Mouse (Mus musculus): ENCODE data around the gene Tab1. TPM values are rescaled to one million over a fixed set of nuclear protein-coding genes. Genes with fewer than 3 reads are reported as not detected.
"Not testable (repeated sequence)": the region's sequence is repeated elsewhere in the genome, so short reads cannot be mapped to it uniquely, and the experiment has no call there.

Tab1 gene
- polyA plus RNA-seq, 1 experiment from 2014 or later = 35.7 TPM

DNA sequence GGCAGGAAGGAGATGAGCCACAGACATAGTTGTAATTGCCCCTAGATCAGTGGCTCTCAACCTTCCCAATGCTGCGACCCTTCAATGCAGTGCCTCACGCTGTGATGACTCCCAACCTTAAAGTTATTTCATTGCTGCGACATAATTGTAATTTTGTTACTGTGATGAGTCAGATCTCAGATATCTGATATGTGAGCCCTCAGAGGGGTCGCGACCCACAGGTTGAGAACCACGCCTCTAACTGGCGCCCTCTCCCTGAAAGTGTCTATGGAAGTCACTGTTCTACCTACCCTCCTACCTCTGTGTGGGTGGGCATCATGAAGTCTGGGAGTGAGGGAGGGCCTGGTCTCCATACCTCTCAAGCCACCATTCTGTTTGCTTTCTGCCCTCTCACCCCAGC is 18.5 kb upstream of the Tab1 start:
- no peak overlapping the region for H3K4me3 ChIP-seq (ENCODE audit: low read depth, low read length)
- no peaks in the 10 kb centered on the region for H3K27me3 ChIP-seq (ENCODE audit: control insufficient read depth, insufficient read depth, low read length)
- no peak overlapping the region for H3K4me2 ChIP-seq (ENCODE audit: low read depth)
- no peak overlapping the region for H3K27ac ChIP-seq (ENCODE audit: low read depth, low read length)
- no peaks in the 10 kb centered on the region for H3K9me3 ChIP-seq (ENCODE audit: control insufficient read depth, low read length)
- H3K4me1 ChIP-seq (ENCODE audit: control insufficient read depth, insufficient read depth, low read length) = no peaks in the 10 kb centered on the region
- DNase-seq (ENCODE audit: low spot score) (no peak), ATAC-seq (ENCODE audit: insufficient read depth, low FRiP score, low TSS enrichment) (no peak)
- no peak overlapping the region for H3K9ac ChIP-seq (ENCODE audit: low read length)
- WGBS = 89% methylated on average over 7 of the region's 7 CpGs
- no peaks in the 10 kb centered on the region for H3K36me3 ChIP-seq (ENCODE audit: control insufficient read depth, insufficient read depth, low read length)

DNA sequence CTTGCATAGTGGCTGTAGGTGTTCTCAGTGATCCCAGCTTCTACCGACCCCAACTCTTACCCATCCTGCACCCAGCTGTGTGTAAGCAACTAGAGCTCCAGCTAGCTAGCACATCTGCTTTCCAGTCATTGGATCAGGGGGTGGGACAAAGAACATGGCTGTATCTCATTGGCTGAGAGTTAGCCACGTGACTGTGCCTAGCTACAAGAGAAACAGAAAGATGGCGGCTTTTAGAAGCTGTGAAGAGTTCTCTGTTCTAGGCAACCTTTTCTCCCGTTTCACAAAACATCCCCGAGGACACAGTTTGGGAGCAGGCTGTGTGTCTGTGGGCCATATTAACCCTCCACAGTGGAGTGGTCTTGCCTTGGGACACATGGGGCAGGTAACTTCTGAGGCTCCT is 17.7 kb upstream of the Tab1 start:
- ATAC-seq (ENCODE audit: insufficient read depth, low FRiP score, low TSS enrichment) (no peak), DNase-seq (ENCODE audit: low spot score) (no peak)
- Histone ChIP-seq H3K27ac (ENCODE audit: low read depth, low read length) (no peak overlapping the region), H3K36me3 (ENCODE audit: control insufficient read depth, insufficient read depth, low read length) (no peaks in the 10 kb centered on the region), H3K4me1 (ENCODE audit: control insufficient read depth, insufficient read depth, low read length) (no peaks in the 10 kb centered on the region), H3K4me3 (ENCODE audit: low read depth, low read length) (no peak overlapping the region), H3K9ac (ENCODE audit: low read length) (no peak overlapping the region), H3K4me2 (ENCODE audit: low read depth) (no peak overlapping the region), H3K27me3 (ENCODE audit: control insufficient read depth, insufficient read depth, low read length) (no peaks in the 10 kb centered on the region), H3K9me3 (ENCODE audit: control insufficient read depth, low read length) (no peaks in the 10 kb centered on the region)
- WGBS = 58% methylated on average over 5 of the region's 5 CpGs

DNA sequence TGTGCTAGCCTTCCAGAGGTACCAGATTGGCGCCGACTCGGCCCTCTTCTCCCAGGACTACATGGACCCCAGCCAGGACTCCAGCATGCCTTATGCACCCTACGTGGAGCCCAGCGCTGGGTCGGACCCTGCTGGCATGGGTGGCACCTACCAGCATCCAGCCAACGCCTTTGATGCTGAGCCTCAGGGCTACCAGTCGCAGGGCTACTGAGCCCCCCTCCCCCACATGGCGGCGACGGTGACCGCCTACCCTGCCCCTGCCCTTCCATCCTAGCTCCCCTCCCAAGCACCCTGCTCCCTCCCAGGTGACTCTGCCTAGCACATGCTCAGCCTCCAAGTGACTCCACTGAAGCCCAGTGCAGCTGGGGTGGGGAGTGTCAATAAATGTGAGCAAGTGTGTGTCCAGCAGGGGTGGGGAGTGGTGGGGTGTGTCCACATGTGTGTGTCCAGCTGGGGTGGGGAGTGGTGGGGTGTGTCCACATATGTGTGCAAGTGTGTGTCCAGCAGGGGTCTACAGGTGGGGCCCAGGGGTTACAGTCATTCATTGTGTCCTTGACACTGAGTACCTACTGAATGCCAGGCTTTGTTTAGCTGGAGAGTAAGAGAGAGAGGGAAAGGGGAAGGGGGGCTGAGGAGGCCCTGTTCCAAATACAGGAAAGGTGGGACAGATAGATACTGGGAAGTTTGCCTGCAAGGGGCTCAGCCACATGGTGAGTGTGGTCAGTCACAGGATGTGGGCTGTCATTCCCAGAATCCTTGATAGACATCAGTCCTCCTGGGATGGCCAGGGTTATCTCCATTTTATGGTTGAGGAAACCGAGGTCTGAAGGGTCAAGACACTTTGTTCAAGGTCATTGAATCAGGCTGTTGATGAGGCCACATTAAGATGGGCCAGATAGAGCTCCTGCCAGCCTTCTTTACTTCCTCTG is 16.8 kb upstream of the Tab1 start:
- Histone ChIP-seq H3K4me1 (ENCODE audit: control insufficient read depth, insufficient read depth, low read length) (no peaks in the 10 kb centered on the region), H3K4me2 (ENCODE audit: low read depth) (no peak overlapping the region), H3K9ac (ENCODE audit: low read length) (no peak overlapping the region), H3K36me3 (ENCODE audit: control insufficient read depth, insufficient read depth, low read length) (no peaks in the 10 kb centered on the region), H3K27me3 (ENCODE audit: control insufficient read depth, insufficient read depth, low read length) (no peaks in the 10 kb centered on the region), H3K9me3 (ENCODE audit: control insufficient read depth, low read length) (no peaks in the 10 kb centered on the region), H3K27ac (ENCODE audit: low read depth, low read length) (no peak overlapping the region), H3K4me3 (ENCODE audit: low read depth, low read length) (no peak overlapping the region)
- DNase-seq (ENCODE audit: low spot score) = no peak
- 81% methylated on average over 13 of the region's 13 CpGs for WGBS
- ATAC-seq (ENCODE audit: insufficient read depth, low FRiP score, low TSS enrichment) = no peak

DNA sequence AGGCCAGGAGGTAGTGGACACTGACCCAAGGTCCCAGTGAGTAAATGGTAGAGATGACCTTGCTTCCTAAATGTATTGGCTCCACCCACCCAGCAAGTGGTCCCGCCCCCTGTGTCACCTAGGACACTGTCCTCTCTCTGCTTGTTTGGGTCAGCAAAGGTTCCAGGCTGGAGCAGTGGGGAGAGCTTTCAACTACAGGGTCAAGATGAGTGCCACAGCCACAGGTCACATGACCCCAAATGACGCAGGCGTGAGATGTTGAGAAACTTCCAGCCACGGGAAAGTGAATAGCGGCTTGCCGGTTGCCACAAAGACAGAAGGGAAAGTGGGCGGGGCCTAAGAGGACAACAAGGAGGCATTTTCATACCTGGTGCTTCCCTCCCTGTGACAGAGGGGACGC is 15.8 kb upstream of the Tab1 start:
- WGBS = 66% methylated on average over 8 of the region's 8 CpGs
- Histone ChIP-seq H3K4me2 (ENCODE audit: low read depth) (no peak overlapping the region), H3K9ac (ENCODE audit: low read length) (no peak overlapping the region), H3K36me3 (ENCODE audit: control insufficient read depth, insufficient read depth, low read length) (no peaks in the 10 kb centered on the region), H3K4me1 (ENCODE audit: control insufficient read depth, insufficient read depth, low read length) (no peaks in the 10 kb centered on the region), H3K4me3 (ENCODE audit: low read depth, low read length) (no peak overlapping the region), H3K9me3 (ENCODE audit: control insufficient read depth, low read length) (no peaks in the 10 kb centered on the region), H3K27me3 (ENCODE audit: control insufficient read depth, insufficient read depth, low read length) (no peaks in the 10 kb centered on the region), H3K27ac (ENCODE audit: low read depth, low read length) (no peak overlapping the region)
- ATAC-seq (ENCODE audit: insufficient read depth, low FRiP score, low TSS enrichment) = no peak
- no peak for DNase-seq (ENCODE audit: low spot score)

DNA sequence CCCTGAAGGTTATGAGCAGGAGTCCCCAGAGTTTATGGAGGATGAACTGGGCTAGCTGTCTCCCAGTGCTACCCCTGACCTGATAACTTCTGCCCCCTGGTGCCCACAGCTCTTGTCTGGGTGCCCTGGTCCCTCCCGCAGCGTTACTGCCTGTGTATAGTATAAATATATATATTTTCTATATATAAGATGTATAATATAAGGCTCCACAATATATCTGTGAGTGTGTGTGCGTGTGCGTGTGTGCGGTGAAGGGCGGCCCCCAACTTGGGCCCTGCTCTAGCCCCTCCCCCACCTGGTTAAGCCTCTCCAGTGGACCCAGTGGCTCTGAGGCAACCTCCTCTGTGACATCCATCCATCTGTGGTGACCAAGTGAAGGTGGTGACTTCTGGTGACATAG is 13.9 kb upstream of the Tab1 start:
- H3K4me2 ChIP-seq (ENCODE audit: low read depth) = no peak overlapping the region
- H3K36me3 ChIP-seq (ENCODE audit: control insufficient read depth, insufficient read depth, low read length) = no peaks in the 10 kb centered on the region
- H3K27me3 ChIP-seq (ENCODE audit: control insufficient read depth, insufficient read depth, low read length) = no peaks in the 10 kb centered on the region
- no peak overlapping the region for H3K27ac ChIP-seq (ENCODE audit: low read depth, low read length)
- ATAC-seq (ENCODE audit: insufficient read depth, low FRiP score, low TSS enrichment) (no peak), DNase-seq (ENCODE audit: low spot score) (no peak)
- H3K4me3 ChIP-seq (ENCODE audit: low read depth, low read length) = no peak overlapping the region
- no peak overlapping the region for H3K9ac ChIP-seq (ENCODE audit: low read length)
- H3K9me3 ChIP-seq (ENCODE audit: control insufficient read depth, low read length) = no peaks in the 10 kb centered on the region
- WGBS = 86% methylated on average over 6 of the region's 6 CpGs
- H3K4me1 ChIP-seq (ENCODE audit: control insufficient read depth, insufficient read depth, low read length) = no peaks in the 10 kb centered on the region

DNA sequence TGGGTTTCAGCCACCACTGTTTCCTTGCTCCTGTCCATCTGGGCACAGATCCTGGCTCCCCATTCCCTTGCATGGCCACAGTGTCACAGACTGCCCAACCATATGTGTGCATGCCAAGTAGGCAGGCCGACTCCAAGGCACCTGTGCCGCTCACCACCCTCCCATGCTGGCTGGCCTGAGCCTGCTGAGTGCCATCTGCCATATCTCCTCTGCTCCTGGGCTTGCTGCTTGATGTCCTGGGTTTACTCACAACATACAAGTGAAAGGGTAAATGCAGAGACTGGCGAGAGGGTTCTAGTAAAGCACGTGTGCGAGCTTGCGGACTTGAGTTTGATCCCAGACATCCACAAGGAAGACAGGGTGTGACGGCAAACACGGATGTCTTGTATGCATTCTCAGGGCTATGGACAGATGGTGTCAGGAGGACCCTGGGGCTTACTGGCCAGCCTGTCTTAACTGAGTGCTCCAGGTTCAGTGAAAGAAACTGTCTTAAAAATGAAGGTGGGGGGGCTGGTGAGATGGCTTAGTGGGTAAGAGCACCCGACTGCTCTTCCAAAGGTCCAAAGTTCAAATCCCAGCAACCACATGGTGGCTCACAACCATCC is 11.1 kb upstream of the Tab1 start:
- DNase-seq (ENCODE audit: low spot score) = no peak
- Histone ChIP-seq H3K9ac (ENCODE audit: low read length) (no peak overlapping the region), H3K27me3 (ENCODE audit: control insufficient read depth, insufficient read depth, low read length) (no peaks in the 10 kb centered on the region), H3K27ac (ENCODE audit: low read depth, low read length) (no peak overlapping the region), H3K4me1 (ENCODE audit: control insufficient read depth, insufficient read depth, low read length) (no peaks in the 10 kb centered on the region), H3K4me2 (ENCODE audit: low read depth) (no peak overlapping the region), H3K36me3 (ENCODE audit: control insufficient read depth, insufficient read depth, low read length) (no peaks in the 10 kb centered on the region), H3K9me3 (ENCODE audit: control insufficient read depth, low read length) (no peaks in the 10 kb centered on the region), H3K4me3 (ENCODE audit: low read depth, low read length) (no peak overlapping the region)
- WGBS = 91% methylated on average over 9 of the region's 9 CpGs
- no peak for ATAC-seq (ENCODE audit: insufficient read depth, low FRiP score, low TSS enrichment)

DNA sequence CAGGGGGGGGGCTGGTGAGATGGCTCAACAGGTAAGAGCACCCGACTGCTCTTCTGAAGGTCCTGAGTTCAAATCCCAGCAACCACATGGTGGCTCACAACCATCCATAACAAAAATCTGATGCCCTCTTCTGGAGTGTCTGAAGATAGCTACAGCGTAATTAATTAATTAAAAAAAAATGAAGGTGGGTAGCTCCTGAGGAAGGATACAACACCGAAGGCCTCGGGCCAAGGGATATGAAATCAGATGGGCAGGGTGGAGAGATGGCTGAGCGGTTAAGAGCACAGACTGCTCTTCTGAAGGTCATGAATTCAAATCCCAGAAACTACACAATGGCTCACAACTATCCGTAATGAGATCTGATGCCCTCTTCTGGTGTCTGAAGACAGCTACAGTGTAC is 10.5 kb upstream of the Tab1 start:
- not testable (repeated sequence) for H3K27ac ChIP-seq (ENCODE audit: low read depth, low read length); DNase-seq (ENCODE audit: low spot score); ATAC-seq (ENCODE audit: insufficient read depth, low FRiP score, low TSS enrichment); H3K9ac ChIP-seq (ENCODE audit: low read length); H3K4me2 ChIP-seq (ENCODE audit: low read depth); H3K9me3 ChIP-seq (ENCODE audit: control insufficient read depth, low read length); H3K4me3 ChIP-seq (ENCODE audit: low read depth, low read length); H3K36me3 ChIP-seq (ENCODE audit: control insufficient read depth, insufficient read depth, low read length); H3K27me3 ChIP-seq (ENCODE audit: control insufficient read depth, insufficient read depth, low read length); H3K4me1 ChIP-seq (ENCODE audit: control insufficient read depth, insufficient read depth, low read length)
- WGBS = 96% methylated on average over 6 of the region's 6 CpGs

DNA sequence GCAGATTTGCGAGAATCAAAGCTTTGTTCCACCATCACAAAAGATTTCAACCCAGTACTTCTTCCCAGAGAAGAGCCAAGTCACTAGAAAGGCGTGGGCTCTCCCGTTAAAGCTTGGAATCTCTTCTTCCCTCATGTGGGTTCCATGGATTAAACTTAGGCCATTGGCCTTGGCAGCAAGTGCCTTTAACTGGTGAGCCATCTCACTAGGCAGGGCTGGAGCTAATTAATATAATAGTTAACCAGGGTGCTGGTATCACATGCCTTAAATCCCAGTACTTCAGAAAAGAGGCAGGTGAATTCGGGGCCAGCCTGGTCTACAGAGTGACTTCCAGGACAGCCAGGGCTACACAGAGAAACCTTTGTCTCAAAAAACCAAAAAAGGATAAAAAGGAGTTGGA is 8.3 kb upstream of the Tab1 start:
- no peaks in the 10 kb centered on the region for H3K4me1 ChIP-seq (ENCODE audit: control insufficient read depth, insufficient read depth, low read length)
- no peak overlapping the region for H3K9ac ChIP-seq (ENCODE audit: low read length)
- no peaks in the 10 kb centered on the region for H3K36me3 ChIP-seq (ENCODE audit: control insufficient read depth, insufficient read depth, low read length)
- ATAC-seq (ENCODE audit: insufficient read depth, low FRiP score, low TSS enrichment) (no peak), DNase-seq (ENCODE audit: low spot score) (no peak)
- no peaks in the 10 kb centered on the region for H3K9me3 ChIP-seq (ENCODE audit: control insufficient read depth, low read length)
- no peak overlapping the region for H3K27ac ChIP-seq (ENCODE audit: low read depth, low read length)
- H3K4me2 ChIP-seq (ENCODE audit: low read depth) = no peak overlapping the region
- 73% methylated on average over 4 of the region's 4 CpGs for WGBS
- no peaks in the 10 kb centered on the region for H3K27me3 ChIP-seq (ENCODE audit: control insufficient read depth, insufficient read depth, low read length)
- H3K4me3 ChIP-seq (ENCODE audit: low read depth, low read length) = no peak overlapping the region

DNA sequence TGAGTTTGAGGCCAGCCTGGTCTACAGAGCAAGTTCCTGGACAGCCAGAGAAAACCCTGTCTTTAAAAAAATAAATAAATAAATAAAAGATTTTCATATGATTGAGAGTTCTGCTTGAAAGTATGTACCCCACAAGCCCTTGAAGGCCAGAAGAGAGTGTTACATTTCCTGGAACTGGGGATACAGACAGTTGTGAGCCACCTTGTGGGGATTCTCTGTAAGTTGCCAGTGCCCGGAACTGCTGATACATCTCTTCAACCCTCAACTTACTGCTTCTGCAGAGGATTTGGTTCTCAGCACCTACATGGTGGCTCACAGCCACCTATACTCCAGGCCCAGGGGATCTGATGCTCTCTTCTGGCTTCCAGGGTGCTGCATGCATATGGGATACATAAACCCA is 5.7 kb upstream of the Tab1 start:
- Histone ChIP-seq H3K27me3 (ENCODE audit: control insufficient read depth, insufficient read depth, low read length) (no peaks in the 10 kb centered on the region), H3K27ac (ENCODE audit: low read depth, low read length) (no peak overlapping the region), H3K36me3 (ENCODE audit: control insufficient read depth, insufficient read depth, low read length) (no peaks in the 10 kb centered on the region), H3K4me3 (ENCODE audit: low read depth, low read length) (no peak overlapping the region), H3K4me2 (ENCODE audit: low read depth) (no peak overlapping the region), H3K9ac (ENCODE audit: low read length) (no peak overlapping the region), H3K4me1 (ENCODE audit: control insufficient read depth, insufficient read depth, low read length) (no peaks in the 10 kb centered on the region), H3K9me3 (ENCODE audit: control insufficient read depth, low read length) (no peaks in the 10 kb centered on the region)
- no peak for DNase-seq (ENCODE audit: low spot score)
- ATAC-seq (ENCODE audit: insufficient read depth, low FRiP score, low TSS enrichment) = no peak
- 71% methylated on average over 1 of the region's 1 CpGs for WGBS

Measured in neural tube, embryonic 11.5 days (tissue).